Mouse (Mus musculus): ENCODE measurements around the gene Itpa. TPM values are rescaled to one million over a fixed set of nuclear protein-coding genes. Genes with fewer than 3 reads are reported as not detected.

Itpa gene
- polyA plus RNA-seq, 1 experiment = 16.2 TPM

- no peak within 1 kb of the TSS for H3K27ac ChIP-seq (ENCODE audit: insufficient read depth, low read depth, low read length)
- no peaks in the 10 kb centered on the region for H3K36me3 ChIP-seq (ENCODE audit: control insufficient read depth, insufficient read depth, low read length)
- H3K4me1 ChIP-seq (ENCODE audit: control insufficient read depth, insufficient read depth, insufficient read length, low read length) = peaks cover 8% of the 10 kb centered on the region
- peak within 1 kb of the TSS; percentile 63 for H3K4me3 ChIP-seq (ENCODE audit: low read depth, low read length)
- H3K27me3 ChIP-seq (ENCODE audit: control insufficient read depth, insufficient read depth, low read length) = peaks cover 27% of the 10 kb centered on the region
- TF ChIP-seq POLR2A (IDR thresholded peaks at IDR 0.05; ENCODE audit: low read depth, low read length) (no peak), CTCF (IDR thresholded peaks at IDR 0.05; ENCODE audit: extremely low read depth, insufficient read length, insufficient replicate concordance, low read depth, low read length) (no peak)
- WGBS = under 1% methylated on average over 65 of the region's 65 CpGs
These were observed 29.9 kb downstream of the Itpa start, which contains the start of gene Slc4a11 for GRCm38 (mm10) chr2:130697153-130697810. Gene Slc4a11 (minus strand): TSS chr2:130697519.

- Histone ChIP-seq H3K36me3 (ENCODE audit: control insufficient read depth, insufficient read depth, low read length) (no peaks in the 10 kb centered on the region), H3K27ac (ENCODE audit: insufficient read depth, low read depth, low read length) (no peak overlapping the region), H3K4me3 (ENCODE audit: low read depth, low read length) (peak overlapping the region; percentile 63), H3K4me1 (ENCODE audit: control insufficient read depth, insufficient read depth, insufficient read length, low read length) (peaks cover 8% of the 10 kb centered on the region), H3K27me3 (ENCODE audit: control insufficient read depth, insufficient read depth, low read length) (peaks cover 27% of the 10 kb centered on the region)
- TF ChIP-seq CTCF (IDR thresholded peaks at IDR 0.05; ENCODE audit: extremely low read depth, insufficient read length, insufficient replicate concordance, low read depth, low read length) (no peak), POLR2A (IDR thresholded peaks at IDR 0.05; ENCODE audit: low read depth, low read length) (no peak)
- WGBS = 14% methylated on average over 14 of the region's 14 CpGs
These were observed 30.4 kb downstream of the Itpa start for GRCm38 (mm10) chr2:130697821-130698266.

- Histone ChIP-seq H3K27me3 (ENCODE audit: control insufficient read depth, insufficient read depth, low read length) (peaks cover 1% of the 10 kb centered on the region; the same call in 1 of the 2 replicates), H3K4me3 (ENCODE audit: low read depth, low read length) (no peak overlapping the region), H3K36me3 (ENCODE audit: control insufficient read depth, insufficient read depth, low read length) (peaks cover 5% of the 10 kb centered on the region), H3K27ac (ENCODE audit: insufficient read depth, low read depth, low read length) (no peak overlapping the region), H3K4me1 (ENCODE audit: control insufficient read depth, insufficient read depth, insufficient read length, low read length) (no peaks in the 10 kb centered on the region)
- 59% methylated on average over 9 of the region's 9 CpGs for WGBS
- TF ChIP-seq POLR2A (IDR thresholded peaks at IDR 0.05; ENCODE audit: low read depth, low read length) = no peak
- no peak for TF ChIP-seq CTCF (IDR thresholded peaks at IDR 0.05; ENCODE audit: extremely low read depth, insufficient read length, insufficient replicate concordance, low read depth, low read length)
These were observed 36.9 kb downstream of the Itpa start for GRCm38 (mm10) chr2:130704040-130705001.

GRCm38 (mm10) chr2:130705178-130705577, 37.8 kb downstream of the Itpa start:
- no peak for TF ChIP-seq POLR2A (IDR thresholded peaks at IDR 0.05; ENCODE audit: low read depth, low read length)
- no peak for TF ChIP-seq CTCF (IDR thresholded peaks at IDR 0.05; ENCODE audit: extremely low read depth, insufficient read length, insufficient replicate concordance, low read depth, low read length)
- Histone ChIP-seq H3K36me3 (ENCODE audit: control insufficient read depth, insufficient read depth, low read length) (peaks cover 6% of the 10 kb centered on the region), H3K4me1 (ENCODE audit: control insufficient read depth, insufficient read depth, insufficient read length, low read length) (no peaks in the 10 kb centered on the region), H3K27ac (ENCODE audit: insufficient read depth, low read depth, low read length) (no peak overlapping the region), H3K27me3 (ENCODE audit: control insufficient read depth, insufficient read depth, low read length) (no peaks in the 10 kb centered on the region), H3K4me3 (ENCODE audit: low read depth, low read length) (no peak overlapping the region)
- 73% methylated on average over 6 of the region's 6 CpGs for WGBS

GRCm38 (mm10) chr2:130706602-130707001, 39.2 kb downstream of the Itpa start:
- WGBS = 71% methylated on average over 4 of the region's 4 CpGs
- no peak for TF ChIP-seq CTCF (IDR thresholded peaks at IDR 0.05; ENCODE audit: extremely low read depth, insufficient read length, insufficient replicate concordance, low read depth, low read length)
- TF ChIP-seq POLR2A (IDR thresholded peaks at IDR 0.05; ENCODE audit: low read depth, low read length) = no peak
- Histone ChIP-seq H3K4me3 (ENCODE audit: low read depth, low read length) (no peak overlapping the region), H3K36me3 (ENCODE audit: control insufficient read depth, insufficient read depth, low read length) (peaks cover 9% of the 10 kb centered on the region), H3K27me3 (ENCODE audit: control insufficient read depth, insufficient read depth, low read length) (no peaks in the 10 kb centered on the region), H3K27ac (ENCODE audit: insufficient read depth, low read depth, low read length) (no peak overlapping the region), H3K4me1 (ENCODE audit: control insufficient read depth, insufficient read depth, insufficient read length, low read length) (no peaks in the 10 kb centered on the region)

- no peak for TF ChIP-seq POLR2A (IDR thresholded peaks at IDR 0.05; ENCODE audit: low read depth, low read length)
- no peak for TF ChIP-seq CTCF (IDR thresholded peaks at IDR 0.05; ENCODE audit: extremely low read depth, insufficient read length, insufficient replicate concordance, low read depth, low read length)
- Histone ChIP-seq H3K27ac (ENCODE audit: insufficient read depth, low read depth, low read length) (no peak overlapping the region), H3K36me3 (ENCODE audit: control insufficient read depth, insufficient read depth, low read length) (peaks cover 14% of the 10 kb centered on the region), H3K27me3 (ENCODE audit: control insufficient read depth, insufficient read depth, low read length) (no peaks in the 10 kb centered on the region), H3K4me1 (ENCODE audit: control insufficient read depth, insufficient read depth, insufficient read length, low read length) (no peaks in the 10 kb centered on the region), H3K4me3 (ENCODE audit: low read depth, low read length) (no peak overlapping the region)
- 71% methylated on average over 10 of the region's 10 CpGs for WGBS
These were observed 39.6 kb downstream of the Itpa start for GRCm38 (mm10) chr2:130707057-130707456.

GRCm38 (mm10) chr2:130717951-130718350, 50.5 kb downstream of the Itpa start:
- no peak overlapping the region for H3K27ac ChIP-seq (ENCODE audit: insufficient read depth, low read depth, low read length)
- no peaks in the 10 kb centered on the region for H3K4me1 ChIP-seq (ENCODE audit: control insufficient read depth, insufficient read depth, insufficient read length, low read length)
- 84% methylated on average over 6 of the region's 6 CpGs for WGBS
- no peaks in the 10 kb centered on the region for H3K27me3 ChIP-seq (ENCODE audit: control insufficient read depth, insufficient read depth, low read length)
- H3K4me3 ChIP-seq (ENCODE audit: low read depth, low read length) = no peak overlapping the region
- TF ChIP-seq CTCF (IDR thresholded peaks at IDR 0.05; ENCODE audit: extremely low read depth, insufficient read length, insufficient replicate concordance, low read depth, low read length) (no peak), POLR2A (IDR thresholded peaks at IDR 0.05; ENCODE audit: low read depth, low read length) (no peak)
- peaks cover 14% of the 10 kb centered on the region for H3K36me3 ChIP-seq (ENCODE audit: control insufficient read depth, insufficient read depth, low read length)
